Mouse (Mus musculus) left cerebral cortex, postnatal 25 days (tissue): Measurements from ENCODE around the gene Adam17. TPM values are rescaled to one million over a fixed set of nuclear protein-coding genes. Genes with fewer than 3 reads are reported as not detected.
A peak's percentile ranks its signal among the peaks of the same experiment; 100 is the strongest.
"Not testable (repeated sequence)": the region's sequence is repeated elsewhere in the genome, so short reads cannot be mapped to it uniquely, and the experiment has no call there.

Experiments
- DNase-seq, 2 experiments: peaks; one replicate each; pipeline ENCODE4 v3.0.0; 2022; ENCODE audit warnings: low spot score in 2 of 2, mixed read lengths in 1 of 2
- intact Hi-C: fragments of 180-260 bp; cut with DNase I; formaldehyde crosslinking; loops from one replicate; pipeline ENCODE4 v1.15.1; 2025
- total RNA-seq, 2 experiments: library from RNA; stranded (reverse); gene quantifications; 2 replicates each; pipeline ENCODE4 v1.2.3; 2021

Adam17 gene
- 10 to 100 TPM; 18.0 to 23.8 TPM for total RNA-seq

GRCm38 (mm10) chr12:21373100-21373819, at the start of gene Adam17:
Adam17 (minus strand) TSS chr12:21373632.
- intact Hi-C loops: loop anchor here (1.0 to 2.0 kb wide), 2 partner anchors 44 to 87 kb away; partner anchors contain the start of genes Itgb1bp1 and Ywhaq
- peak; percentile 96 to 98 for DNase-seq

- DNase-seq: peak; percentile 30 to 44
- intact Hi-C loops: loop anchor here (5.0 kb wide), 1 partner anchor 94 kb away; no protein-coding TSS in a partner anchor
These were observed 45.2 kb upstream of the Adam17 start for GRCm38 (mm10) chr12:21418621-21419131.

DNA sequence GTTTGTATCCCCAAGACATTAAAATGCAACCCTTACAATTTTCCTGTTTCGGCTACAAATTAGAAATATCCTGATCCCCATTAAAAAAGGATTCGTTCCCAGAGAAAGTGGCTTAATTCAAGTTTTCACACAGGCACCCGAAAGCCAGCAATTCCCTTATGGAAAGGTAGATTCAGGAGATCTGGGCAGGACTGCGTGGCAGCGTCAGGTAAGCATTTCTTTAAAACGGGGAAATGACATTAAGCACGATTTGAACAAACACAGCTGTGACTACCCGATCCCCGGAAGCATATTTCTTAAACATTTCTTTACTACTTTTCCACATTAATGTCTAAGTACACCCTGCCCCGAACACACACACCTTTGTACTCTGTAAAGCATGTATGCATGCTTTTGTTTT, 44.7 kb upstream of the Adam17 start:
- intact Hi-C loops: loop anchor here (5.0 kb wide), 1 partner anchor 94 kb away; no protein-coding TSS in a partner anchor

GRCm38 (mm10) chr12:21417100-21418070, 44.0 kb upstream of the Adam17 start, which contains the start of gene Ywhaq:
Ywhaq (minus strand) TSS chr12:21417637.
- intact Hi-C loops: loop anchor here (2.0 to 5.0 kb wide), 2 partner anchors 45 to 95 kb away; partner anchors contain the start of gene Adam17
- peak; percentile 98 to 99 for DNase-seq

More for the DNA sequence above, 44.7 kb upstream of the Adam17 start:
- no peak for DNase-seq

DNA sequence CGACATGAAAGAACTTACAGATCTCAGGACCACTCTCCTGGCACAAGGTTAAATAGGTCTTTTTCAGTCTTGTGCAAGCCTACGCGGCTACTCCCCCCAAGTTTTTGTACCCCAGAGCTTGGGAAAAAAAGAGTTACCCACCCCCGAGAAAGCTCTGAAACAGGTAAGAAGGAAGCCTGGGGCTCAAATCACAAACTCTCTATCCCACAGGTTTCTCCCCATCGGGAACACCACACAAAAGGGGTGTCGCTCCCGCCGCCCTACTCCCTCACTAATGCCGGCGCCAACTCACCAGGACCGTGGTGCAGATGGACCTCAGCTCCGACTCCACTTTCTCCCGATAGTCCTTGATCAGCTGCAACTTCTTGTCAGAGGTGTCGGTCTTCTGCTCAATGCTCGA, 43.1 kb upstream of the Adam17 start:
- intact Hi-C loops: loop anchor here (2.0 to 5.0 kb wide), 2 partner anchors 44 to 96 kb away; partner anchors contain the start of gene Adam17
- peak in 1 of 2 experiments; percentile 13 for DNase-seq

- no peak for DNase-seq
- intact Hi-C loops: no loop called here
These were observed 37.2 kb upstream of the Adam17 start for GRCm38 (mm10) chr12:21410620-21411019.

DNA sequence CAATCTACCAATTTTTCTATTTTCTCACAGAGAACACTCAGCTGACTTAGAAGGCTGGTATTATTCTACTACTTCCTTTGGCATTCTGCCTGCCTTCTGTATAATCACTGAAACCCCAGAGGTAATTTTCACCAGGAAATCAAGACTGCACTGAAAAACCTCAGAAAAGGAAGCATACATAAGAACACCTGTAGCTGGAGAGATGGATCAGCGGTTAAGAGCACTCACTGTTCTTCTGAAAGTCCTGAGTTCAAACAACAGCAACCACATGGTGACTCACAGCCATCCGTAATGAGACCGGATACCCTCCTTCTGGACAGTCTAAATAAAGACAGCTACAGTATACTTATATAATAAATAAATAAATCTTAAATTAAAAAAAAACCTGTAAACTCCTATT, 36.2 kb upstream of the Adam17 start:
- DNase-seq: no peak
- intact Hi-C loops: no loop called here

GRCm38 (mm10) chr12:21408789-21409367, 35.4 kb upstream of the Adam17 start:
- DNase-seq: no peak
- intact Hi-C loops: no loop called here

- intact Hi-C loops: no loop called here
These were observed 29.3 kb upstream of the Adam17 start for GRCm38 (mm10) chr12:21402771-21403170.

GRCm38 (mm10) chr12:21386201-21386600, 12.8 kb upstream of the Adam17 start:
- no peak for DNase-seq
- intact Hi-C loops: no loop called here

More at GRCm38 (mm10) chr12:21402771-21403170, 29.3 kb upstream of the Adam17 start:
- no peak for DNase-seq

- DNase-seq, intact Hi-C loops: not testable (repeated sequence)
These were observed 5.4 kb upstream of the Adam17 start for GRCm38 (mm10) chr12:21378765-21379346.

- DNase-seq: no peak
- intact Hi-C loops: no loop called here
These were observed 2.1 kb upstream of the Adam17 start for GRCm38 (mm10) chr12:21375376-21376157.

GRCm38 (mm10) chr12:21373820-21374475, 516 bp upstream of the Adam17 start:
- intact Hi-C loops: loop anchor here (1.0 to 2.0 kb wide), 2 partner anchors 43 to 88 kb away; partner anchors contain the start of genes Itgb1bp1 and Ywhaq
- no peak for DNase-seq

DNA sequence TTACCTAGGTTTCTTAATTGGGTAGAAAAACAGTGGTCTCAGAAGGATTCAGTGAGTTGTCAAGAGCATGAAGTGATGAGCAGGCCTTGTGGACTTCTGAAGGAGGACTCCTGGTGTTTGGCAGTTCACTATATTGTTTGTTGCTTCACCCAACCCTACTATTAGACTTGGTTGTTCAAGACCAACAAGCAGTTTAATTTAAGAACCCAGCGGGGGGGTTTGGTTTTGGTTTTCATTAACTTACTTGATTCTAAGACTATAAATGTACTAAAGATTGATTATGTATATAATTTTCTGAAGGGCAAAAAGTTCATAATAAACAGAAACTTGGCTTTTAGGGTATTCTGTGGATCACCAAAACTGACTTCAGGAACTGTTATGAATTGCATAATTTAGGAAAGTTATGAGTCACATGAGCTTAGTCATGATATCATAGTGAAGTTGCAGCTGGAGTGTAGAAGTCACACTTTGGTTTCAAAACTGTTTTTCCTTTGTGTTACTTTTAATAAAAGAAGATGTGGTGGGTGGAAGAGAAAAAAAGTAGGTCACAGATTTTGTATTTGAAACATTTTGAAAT, 3.3 kb downstream of the Adam17 start:
- DNase-seq: no peak
- intact Hi-C loops: no loop called here

GRCm38 (mm10) chr12:21369087-21369410, 4.4 kb downstream of the Adam17 start:
- no peak for DNase-seq
- intact Hi-C loops: no loop called here

- intact Hi-C loops: no loop called here
- no peak for DNase-seq
These were observed 4.9 kb downstream of the Adam17 start for GRCm38 (mm10) chr12:21368376-21369086.
